Mouse (Mus musculus): ENCODE data around the gene Smad1.
"Not testable (repeated sequence)": the region's sequence is repeated elsewhere in the genome, so short reads cannot be mapped to it uniquely, and the experiment has no call there.

The Smad1 gene

GRCm38 (mm10) chr8:79398994-79399650, at the start of gene Smad1:
TSS of gene Smad1 (minus strand) at chr8:79399518.
- DNase-seq (ENCODE audit: low spot score in 2 of 2) = peak; percentile 91 to 94

DNA sequence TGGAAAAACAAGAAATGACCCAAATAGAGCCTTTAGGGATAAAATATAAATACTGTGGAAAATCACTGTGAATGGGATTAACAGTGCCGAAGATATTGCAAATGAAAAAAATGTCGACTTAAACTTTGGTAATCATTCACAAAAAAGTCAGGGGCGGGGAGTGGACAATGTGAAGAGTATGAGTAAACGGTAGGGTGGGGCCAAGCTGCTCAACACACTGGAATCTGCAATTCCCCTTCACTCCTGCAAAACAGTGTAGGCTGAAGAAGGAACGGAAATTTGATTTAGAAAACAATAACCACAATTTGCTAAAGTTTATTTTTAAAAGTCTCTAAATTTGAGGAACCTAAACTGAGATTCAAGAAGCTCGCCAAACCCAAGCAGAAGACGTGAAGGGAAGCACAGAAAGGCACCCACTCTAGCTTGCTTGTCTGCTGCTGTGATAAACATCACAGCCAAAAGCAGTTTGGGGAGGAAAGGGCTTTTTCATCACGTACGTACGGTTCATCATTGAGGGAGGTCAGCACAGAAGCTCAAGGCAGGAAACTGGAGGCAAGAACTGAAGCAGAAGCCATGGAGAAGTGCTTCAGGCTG, 48.0 kb upstream of the Smad1 start:
- DNase-seq (ENCODE audit: low spot score in 2 of 2) = no peak

DNA sequence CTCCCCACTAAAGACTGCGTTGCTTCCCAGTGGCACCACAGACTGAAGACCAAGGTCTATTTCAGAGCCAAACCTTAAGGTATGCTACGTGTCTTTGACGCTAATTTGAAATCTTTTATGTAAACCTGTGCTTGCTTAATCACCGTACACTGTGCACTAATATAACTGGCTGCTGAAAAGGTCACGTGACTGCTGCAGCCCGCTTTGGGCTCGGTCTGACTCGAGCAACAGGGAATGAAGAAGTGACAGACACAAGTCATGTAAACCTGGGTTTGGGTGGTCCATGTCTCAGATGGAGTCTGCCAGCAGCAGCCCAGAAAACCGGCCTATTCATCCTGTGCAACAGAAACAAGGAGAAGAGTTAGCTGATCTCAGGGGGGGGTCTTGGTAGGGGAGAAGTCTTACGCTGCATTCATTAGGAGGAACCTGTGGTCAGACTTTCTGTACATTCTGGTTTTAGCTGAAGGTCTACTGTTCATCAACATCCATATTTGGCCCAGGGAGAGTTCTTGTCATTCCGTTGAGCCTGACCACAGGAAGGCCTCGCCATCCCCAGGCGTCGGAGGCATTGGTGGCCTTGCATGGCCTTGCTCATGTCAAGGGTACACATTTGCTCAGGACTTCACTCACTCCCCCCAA, 44.3 kb upstream of the Smad1 start:
- no peak for DNase-seq (ENCODE audit: low spot score in 2 of 2)

- DNase-seq (ENCODE audit: low spot score in 2 of 2) = peak in 1 of 2 experiments; percentile 6
Observed at GRCm38 (mm10) chr8:79433953-79434500, 34.7 kb upstream of the Smad1 start.

DNA sequence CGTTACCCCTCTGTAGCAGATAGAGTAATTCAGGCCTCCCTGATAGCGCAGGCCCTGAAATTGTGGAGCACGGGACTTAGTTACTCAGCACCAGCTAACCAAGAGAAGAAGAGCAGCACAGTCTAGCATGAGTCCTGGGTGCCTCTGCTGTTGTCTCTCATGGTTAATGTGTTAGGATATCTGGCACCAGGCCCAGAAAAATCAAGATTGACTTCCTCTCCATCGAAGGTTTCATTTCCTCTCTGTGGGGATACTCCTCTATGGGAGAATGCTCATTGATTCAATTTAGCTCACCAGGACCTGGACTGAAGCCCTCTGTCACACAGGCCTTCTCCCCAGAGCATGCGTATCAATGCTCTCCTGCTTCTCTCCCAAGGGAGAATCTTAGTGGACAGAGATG, 15.6 kb upstream of the Smad1 start:
- no peak for DNase-seq (ENCODE audit: low spot score in 2 of 2)

- DNase-seq (ENCODE audit: low spot score in 2 of 2) = no peak
Observed at GRCm38 (mm10) chr8:79410501-79410900, 11.2 kb upstream of the Smad1 start.

DNA sequence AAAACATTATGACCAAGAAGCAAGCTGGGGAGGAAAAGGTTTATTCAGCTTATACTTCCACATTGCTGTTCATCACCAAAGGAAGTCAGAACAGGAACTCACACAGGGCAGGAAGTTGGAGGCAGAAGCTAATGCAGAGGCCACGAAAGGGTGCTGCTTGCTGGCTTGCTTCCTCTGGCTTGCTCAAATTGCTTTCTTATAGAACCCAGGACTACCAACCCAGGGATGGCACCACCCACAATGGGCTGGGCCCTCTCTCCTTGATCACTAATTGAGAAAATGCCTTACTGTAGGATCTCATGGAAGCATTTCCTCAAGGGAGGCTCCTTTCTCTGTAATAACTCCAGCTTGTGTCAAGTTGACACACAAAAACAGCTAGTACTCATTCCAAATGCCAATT, 8.0 kb upstream of the Smad1 start:
- not testable (repeated sequence) for DNase-seq (ENCODE audit: low spot score in 2 of 2)

- no peak for DNase-seq (ENCODE audit: low spot score in 2 of 2)
Observed at GRCm38 (mm10) chr8:79404895-79405557, 5.7 kb upstream of the Smad1 start.

- DNase-seq (ENCODE audit: low spot score in 2 of 2) = no peak
Observed at GRCm38 (mm10) chr8:79400671-79401070, 1.4 kb upstream of the Smad1 start.

DNA sequence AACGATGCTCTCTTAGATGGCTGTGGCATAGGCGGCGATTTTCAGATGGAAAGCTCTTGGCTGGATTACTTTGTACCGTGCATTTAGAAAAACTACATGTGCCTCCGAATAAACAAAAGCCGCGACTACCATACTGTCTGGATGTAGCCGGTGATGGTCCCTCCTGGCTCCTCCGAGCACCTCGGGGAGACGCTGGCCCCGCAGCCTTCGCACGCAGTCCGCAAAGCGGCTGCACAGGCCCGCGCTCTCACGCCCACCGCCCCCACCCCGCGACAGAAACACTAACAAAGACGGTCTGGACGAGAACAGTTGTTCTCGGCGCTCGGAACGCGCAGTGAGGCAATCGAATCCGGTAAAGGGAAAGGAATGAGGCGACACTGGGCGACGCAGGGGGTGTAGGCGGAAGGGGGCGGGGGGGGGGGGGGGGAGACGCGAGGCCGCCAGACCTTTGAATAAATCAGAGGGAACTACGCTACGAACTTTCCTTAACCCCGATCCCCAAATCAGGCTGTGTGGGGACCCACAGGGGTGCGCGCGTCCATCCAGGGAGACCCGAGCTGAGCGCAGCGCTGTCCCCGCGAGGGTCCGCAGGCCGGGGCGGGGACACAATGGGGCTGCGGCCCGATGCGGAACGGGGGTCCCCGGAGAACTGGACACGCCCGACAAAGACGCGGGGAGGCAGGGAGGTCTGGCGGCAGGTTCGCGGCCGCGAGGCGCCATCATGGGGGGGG, 902 bp downstream of the Smad1 start:
- DNase-seq (ENCODE audit: low spot score in 2 of 2) = peak in 1 of 2 experiments; percentile 46

GRCm38 (mm10) chr8:79397705-79398250, 1.5 kb downstream of the Smad1 start:
- no peak for DNase-seq (ENCODE audit: low spot score in 2 of 2)

DNA sequence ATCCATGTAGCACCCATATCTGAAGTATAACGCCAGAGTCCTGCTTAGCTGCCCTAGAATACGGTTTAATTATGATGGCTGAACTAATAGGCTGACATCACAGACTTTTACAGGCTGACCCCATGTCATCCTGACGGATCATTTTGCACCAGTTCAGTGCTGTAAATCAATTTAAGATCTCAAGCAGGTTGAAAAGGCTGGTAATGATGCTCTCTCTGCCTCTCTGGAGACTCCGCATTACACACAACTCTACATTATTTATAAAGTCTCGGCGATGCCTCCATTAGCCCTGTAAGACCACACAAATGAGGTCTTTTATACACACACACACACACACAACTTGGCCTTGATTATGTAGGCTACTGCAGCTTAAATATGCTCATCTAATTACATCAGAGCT, 2.4 kb downstream of the Smad1 start:
- DNase-seq (ENCODE audit: low spot score in 2 of 2) = no peak

GRCm38 (mm10) chr8:79394009-79394408, 5.3 kb downstream of the Smad1 start:
- no peak for DNase-seq (ENCODE audit: low spot score in 2 of 2)

DNA sequence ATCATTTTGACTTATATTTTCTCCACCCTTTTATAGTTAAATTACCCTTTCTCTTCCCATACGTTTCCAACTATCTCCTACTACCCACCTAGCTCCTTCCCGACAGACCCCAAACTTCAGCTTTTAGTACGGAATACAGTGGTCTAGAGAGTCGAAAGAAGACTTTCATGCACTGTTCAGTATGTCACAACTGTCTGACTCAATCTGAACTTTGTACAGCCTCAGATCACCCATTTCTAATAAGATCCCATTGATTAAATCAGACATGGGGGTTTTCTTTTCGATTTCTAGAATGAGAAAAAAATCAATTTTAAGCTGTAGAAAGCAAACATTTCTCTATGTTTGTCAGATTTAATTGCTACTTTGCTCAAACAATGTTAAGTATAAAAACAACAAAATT, 6.1 kb downstream of the Smad1 start:
- no peak for DNase-seq (ENCODE audit: low spot score in 2 of 2)

DNA sequence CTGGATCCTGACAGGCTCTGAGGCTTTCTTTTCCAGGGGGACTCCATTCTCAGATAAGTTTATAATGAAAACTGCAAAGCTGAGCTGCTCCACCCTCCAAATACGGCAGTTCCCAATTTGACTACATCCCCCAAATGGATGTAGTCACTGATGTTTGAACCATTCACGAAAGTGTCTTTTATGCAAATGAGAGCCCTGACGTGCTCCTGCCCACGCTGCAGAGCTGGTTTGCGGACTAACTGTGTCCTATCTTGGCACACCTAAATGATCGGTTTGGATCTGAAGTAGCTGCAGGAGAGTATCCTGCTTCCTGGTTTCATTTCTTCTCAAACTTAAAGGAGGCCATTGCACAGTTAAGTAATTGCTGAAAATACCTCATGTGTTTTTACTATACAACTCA, 6.7 kb downstream of the Smad1 start:
- DNase-seq (ENCODE audit: low spot score in 2 of 2) = no peak

DNA sequence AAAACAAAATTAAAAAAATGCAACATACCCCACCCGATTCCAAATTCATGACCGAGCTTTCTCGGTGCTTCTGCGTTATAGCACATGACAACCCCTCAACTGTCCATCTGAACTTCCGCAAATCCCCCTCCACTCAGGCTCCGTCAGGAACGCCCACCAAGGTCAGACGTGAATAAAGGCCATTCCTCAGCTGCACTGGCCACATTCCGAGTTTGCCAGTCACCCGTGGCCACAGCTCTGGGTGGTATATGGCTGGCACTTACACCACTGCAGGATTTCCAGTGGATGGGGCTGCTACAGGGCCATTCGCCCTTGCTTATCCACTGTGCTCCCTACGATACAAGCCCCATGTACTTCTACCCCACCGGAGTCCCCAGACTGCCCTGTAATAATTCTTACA, 7.9 kb downstream of the Smad1 start:
- DNase-seq (ENCODE audit: low spot score in 2 of 2) = no peak

DNA sequence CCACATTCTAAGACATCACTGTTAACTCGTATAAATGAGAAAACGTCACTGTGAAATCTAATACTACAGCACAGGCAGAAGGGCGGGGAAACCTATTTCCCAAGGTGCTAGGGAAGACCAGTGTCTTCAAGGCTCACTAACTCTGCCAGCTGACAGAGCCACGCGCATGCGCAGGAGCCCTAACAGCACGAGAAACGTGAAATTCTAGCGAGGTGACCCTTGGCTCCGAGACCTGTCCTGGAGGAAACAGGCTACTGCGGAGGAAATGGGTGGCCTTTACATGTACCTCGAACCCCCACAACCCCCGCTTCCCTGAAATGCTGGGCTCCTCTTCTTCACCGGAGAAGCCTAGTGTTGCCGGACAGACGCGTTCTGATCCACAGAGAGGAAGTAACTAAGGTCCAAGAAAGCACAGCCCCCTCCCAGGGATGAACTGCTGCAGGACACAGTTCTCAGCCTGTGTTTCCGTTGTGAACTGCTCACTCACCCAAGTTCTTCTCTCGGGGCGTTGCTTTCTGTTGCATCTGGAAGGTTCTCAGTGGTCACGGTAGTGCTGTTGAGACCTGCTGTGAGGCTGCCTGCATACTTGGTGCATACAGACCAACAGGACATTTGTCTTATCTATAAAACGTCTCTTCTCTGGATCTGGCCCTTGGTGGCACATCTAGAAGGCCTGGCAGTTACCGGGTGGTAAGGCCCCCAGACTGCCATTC, 10.1 kb downstream of the Smad1 start:
- DNase-seq (ENCODE audit: low spot score in 2 of 2) = no peak

DNA sequence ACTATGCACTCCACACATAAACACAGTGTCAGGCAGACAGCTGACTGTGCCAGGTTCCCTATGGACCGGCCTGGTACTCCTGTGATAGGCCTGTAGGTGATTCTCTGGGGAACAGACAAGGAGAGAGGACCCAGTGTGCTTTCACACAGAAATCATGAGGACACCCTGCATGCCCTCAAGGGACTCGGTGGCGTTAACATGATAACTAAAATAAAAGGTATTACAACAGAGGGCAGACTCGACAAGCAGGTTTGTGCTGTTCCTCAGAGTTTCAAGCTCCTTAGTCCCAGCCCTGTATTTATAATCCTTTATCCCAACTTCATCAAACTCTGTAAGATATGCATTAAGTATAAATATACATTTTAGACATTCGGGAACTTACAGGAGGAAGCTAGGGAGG, 12.5 kb downstream of the Smad1 start:
- DNase-seq (ENCODE audit: low spot score in 2 of 2) = no peak

GRCm38 (mm10) chr8:79386358-79386757, 13.0 kb downstream of the Smad1 start:
- DNase-seq (ENCODE audit: low spot score in 2 of 2) = no peak
